Mouse (Mus musculus) hindbrain, embryonic 13.5 days (tissue): Measurements from ENCODE around the gene Gm49405. TPM values are rescaled to one million over a fixed set of nuclear protein-coding genes. Genes with fewer than 3 reads are reported as not detected.

ENCODE experiments used
- ATAC-seq: fragments of 200-750 bp; cut with Nextera tagmentation; 2 replicates; pipeline ENCODE4 v1.8.0; 2017; ENCODE audit warnings: moderate TSS enrichment; ENCODE audit not compliant: low FRiP score
- H3K27ac ChIP-seq: fragments of 300-500 bp; sonication (generic); 2 replicates; pipeline ENCODE4 v1.5.1; 2015; ENCODE audit warnings: inconsistent platforms, mild to moderate bottlenecking, moderate library complexity
- H3K27me3 ChIP-seq: fragments of 300-500 bp; sonication (generic); 2 replicates; pipeline ENCODE4 v1.6.1; 2015; ENCODE audit warnings: mild to moderate bottlenecking, inconsistent platforms
- H3K36me3 ChIP-seq: fragments of 300-500 bp; sonication (generic); 2 replicates; pipeline ENCODE4 v1.6.1; 2015; ENCODE audit warnings: mild to moderate bottlenecking, inconsistent platforms
- H3K4me1 ChIP-seq: fragments of 300-500 bp; sonication (generic); replicated peaks from 2 replicates; pipeline ENCODE4 v1.6.1; 2015; ENCODE audit warnings: inconsistent platforms
- H3K4me2 ChIP-seq: fragments of 300-500 bp; sonication (generic); 2 replicates; pipeline ENCODE4 v1.6.1; 2015; ENCODE audit warnings: inconsistent platforms, mild to moderate bottlenecking, moderate library complexity
- H3K4me3 ChIP-seq: fragments of 300-500 bp; sonication (generic); 2 replicates; pipeline ENCODE4 v1.5.1; 2015; ENCODE audit warnings: mild to moderate bottlenecking, inconsistent platforms
- H3K9ac ChIP-seq: fragments of 300-500 bp; sonication (generic); 2 replicates; pipeline ENCODE4 v1.6.1; 2015; ENCODE audit warnings: mild to moderate bottlenecking, inconsistent platforms
- H3K9me3 ChIP-seq: fragments of 300-500 bp; sonication (generic); 2 replicates; pipeline ENCODE4 v1.6.1; 2016; ENCODE audit warnings: inconsistent platforms
- WGBS: fragments of 180-500 bp; shearing (Covaris S2); methylation state at CpG from one replicate; pipeline ENCODE4 v1.1.7; 2015; 5-methylcytosine and 5-hydroxymethylcytosine counted together
- polyA plus RNA-seq: library from polyadenylated mRNA; unstranded; fragments of >200 nt; fragmentation: Nextera tagmentation; extraction: Ambion mirVana; gene quantifications from 2 replicates; pipeline ENCODE4 v1.2.1, GENCODE M21; 2015

Gm49405 gene
- polyA plus RNA-seq, 1 experiment from 2014 or later: 5.2 TPM

GRCm38 (mm10) chr19:4001752-4002151 is 1.3 kb downstream of the Gm49405 start:
- peak overlapping the region; percentile 69 for H3K4me3 ChIP-seq
- H3K4me1 ChIP-seq: peaks cover 19% of the 10 kb centered on the region
- no peaks in the 10 kb centered on the region; the same call in 1 of the 2 replicates for H3K27me3 ChIP-seq
- no peak for ATAC-seq
- WGBS: 91% methylated on average over 5 of the region's 5 CpGs
- peaks cover 20% of the 10 kb centered on the region for H3K36me3 ChIP-seq
- H3K9me3 ChIP-seq: no peaks in the 10 kb centered on the region
- H3K27ac ChIP-seq: 0 out of 2 replicates have a peak overlapping the region, but pooled peaks have one; percentile 98
- peak overlapping the region; percentile 95 for H3K9ac ChIP-seq
- H3K4me2 ChIP-seq: peak overlapping the region; percentile 86

- Histone ChIP-seq H3K9me3 (no peaks in the 10 kb centered on the region), H3K27me3 (no peaks in the 10 kb centered on the region; the same call in 1 of the 2 replicates), H3K4me3 (no peak within 1 kb of the TSS), H3K9ac (no peak within 1 kb of the TSS), H3K36me3 (peaks cover 33% of the 10 kb centered on the region), H3K4me1 (peaks cover 19% of the 10 kb centered on the region), H3K27ac (no peak within 1 kb of the TSS), H3K4me2 (no peak within 1 kb of the TSS)
- WGBS: 70% methylated on average over 1 of the region's 1 CpGs
- no peak for ATAC-seq
Observed at GRCm38 (mm10) chr19:4003112-4003511, 2.7 kb downstream of the Gm49405 start, which contains the start of gene Doc2g. Gene Doc2g (plus strand): TSS chr19:4003313.

DNA sequence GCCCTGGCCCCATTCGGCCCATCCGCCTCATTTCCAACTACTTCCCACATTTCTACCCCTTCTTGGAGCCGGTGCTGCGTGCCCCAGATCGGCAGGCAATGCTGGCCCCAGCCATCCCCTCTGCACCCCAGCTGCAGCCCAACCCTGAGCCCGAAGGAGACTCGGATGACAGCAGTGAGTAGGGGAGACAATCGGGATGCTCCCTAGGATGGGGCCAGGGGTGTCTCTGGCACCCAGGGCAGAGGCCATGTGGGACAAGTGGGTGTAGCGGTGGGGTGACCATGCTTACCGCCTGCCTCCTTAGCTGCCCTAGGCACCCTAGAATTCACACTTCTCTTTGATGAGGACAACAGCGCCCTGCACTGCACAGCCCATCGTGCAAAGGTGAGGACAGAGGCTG is 3.2 kb downstream of the Gm49405 start:
- Histone ChIP-seq H3K4me1 (peaks cover 19% of the 10 kb centered on the region), H3K9me3 (no peaks in the 10 kb centered on the region), H3K27me3 (no peaks in the 10 kb centered on the region; the same call in 1 of the 2 replicates), H3K4me2 (no peak overlapping the region), H3K9ac (no peak overlapping the region), H3K27ac (no peak overlapping the region), H3K4me3 (no peak overlapping the region), H3K36me3 (peaks cover 39% of the 10 kb centered on the region)
- no peak for ATAC-seq
- 84% methylated on average over 12 of the region's 12 CpGs for WGBS

DNA sequence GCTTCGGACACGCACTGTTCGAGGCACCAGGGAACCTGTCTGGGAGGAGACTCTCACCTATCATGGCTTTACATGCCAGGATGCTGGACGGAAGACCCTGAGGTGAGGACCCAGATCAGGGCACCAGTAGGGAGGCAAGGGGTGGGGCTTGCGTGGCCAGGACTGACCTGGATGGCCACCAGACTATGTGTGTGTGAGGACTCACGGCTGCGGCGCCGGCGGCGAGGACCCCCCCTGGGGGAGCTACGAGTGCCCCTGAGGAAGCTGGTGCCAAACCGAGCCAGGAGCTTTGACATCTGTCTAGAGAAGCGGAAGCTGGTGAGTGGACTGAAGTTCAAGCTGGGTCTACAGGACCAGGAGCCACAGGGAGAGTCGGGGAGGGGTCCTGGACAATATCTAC is 3.9 kb downstream of the Gm49405 start:
- Histone ChIP-seq H3K27me3 (no peaks in the 10 kb centered on the region; the same call in 1 of the 2 replicates), H3K9ac (no peak overlapping the region), H3K36me3 (peaks cover 46% of the 10 kb centered on the region), H3K27ac (no peak overlapping the region), H3K4me3 (no peak overlapping the region), H3K4me1 (peaks cover 19% of the 10 kb centered on the region), H3K4me2 (no peak overlapping the region), H3K9me3 (no peaks in the 10 kb centered on the region)
- WGBS: 88% methylated on average over 15 of the region's 15 CpGs
- no peak for ATAC-seq

- Histone ChIP-seq H3K36me3 (peaks cover 53% of the 10 kb centered on the region), H3K27ac (no peak overlapping the region), H3K9ac (no peak overlapping the region), H3K9me3 (no peaks in the 10 kb centered on the region), H3K4me2 (no peak overlapping the region), H3K4me3 (no peak overlapping the region), H3K27me3 (no peaks in the 10 kb centered on the region), H3K4me1 (peaks cover 13% of the 10 kb centered on the region)
- WGBS: 92% methylated on average over 9 of the region's 9 CpGs
- ATAC-seq: no peak
Observed at GRCm38 (mm10) chr19:4005091-4005490, 4.7 kb downstream of the Gm49405 start.

GRCm38 (mm10) chr19:4005971-4006370 is 5.5 kb downstream of the Gm49405 start:
- Histone ChIP-seq H3K27ac (no peak overlapping the region), H3K9me3 (no peaks in the 10 kb centered on the region), H3K4me1 (peaks cover 13% of the 10 kb centered on the region), H3K9ac (no peak overlapping the region), H3K36me3 (peaks cover 59% of the 10 kb centered on the region), H3K27me3 (no peaks in the 10 kb centered on the region), H3K4me2 (no peak overlapping the region), H3K4me3 (no peak overlapping the region)
- ATAC-seq: no peak
- WGBS: 97% methylated on average over 8 of the region's 8 CpGs

- Histone ChIP-seq H3K36me3 (peaks cover 48% of the 10 kb centered on the region), H3K4me3 (no peak overlapping the region), H3K9ac (no peak overlapping the region), H3K4me1 (peaks cover 14% of the 10 kb centered on the region), H3K4me2 (peak overlapping the region; percentile 75; the same call in 1 of the 2 replicates), H3K27ac (no peak overlapping the region), H3K27me3 (no peaks in the 10 kb centered on the region), H3K9me3 (no peaks in the 10 kb centered on the region)
- 97% methylated on average over 5 of the region's 5 CpGs for WGBS
- no peak for ATAC-seq
Observed at GRCm38 (mm10) chr19:4011086-4011485, 10.7 kb downstream of the Gm49405 start.

DNA sequence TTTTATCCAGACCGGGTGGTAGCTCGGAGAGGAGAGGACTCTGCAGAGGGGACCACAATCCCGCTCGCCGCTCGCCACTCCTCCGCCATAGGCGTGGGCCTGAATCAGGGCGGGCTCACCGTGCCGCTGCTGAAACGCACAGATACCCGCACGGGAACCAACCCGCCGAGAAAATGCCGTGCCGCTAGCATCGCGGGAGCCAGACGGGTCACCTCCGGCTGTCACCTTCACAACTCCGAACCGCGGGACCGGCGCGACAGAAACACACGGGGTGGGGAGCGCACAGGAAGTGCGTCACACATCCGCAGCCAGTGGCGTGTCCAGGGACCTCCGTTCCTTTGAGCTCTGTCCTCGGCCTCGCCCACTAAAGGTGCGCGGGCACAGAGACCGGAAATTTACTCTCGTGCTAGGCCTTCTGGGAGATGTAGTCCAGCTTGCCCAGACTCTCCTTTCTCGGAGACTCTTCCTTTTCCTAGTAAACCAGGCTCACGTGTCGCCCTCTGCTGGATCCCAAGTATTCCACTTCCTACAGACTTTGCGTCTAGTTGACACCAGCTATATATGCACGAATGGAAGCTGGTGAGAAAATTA is 12.1 kb downstream of the Gm49405 start, which contains the start of gene Ndufv1:
Gene Ndufv1, minus strand, starts transcription at position 375 of the 591 bp plus-strand sequence.
- Histone ChIP-seq H3K4me1 (peaks cover 14% of the 10 kb centered on the region), H3K27me3 (no peaks in the 10 kb centered on the region), H3K9ac (peak within 1 kb of the TSS; percentile 88), H3K27ac (peak within 1 kb of the TSS; percentile 79), H3K4me3 (peak within 1 kb of the TSS; percentile 80), H3K9me3 (no peaks in the 10 kb centered on the region), H3K36me3 (peaks cover 33% of the 10 kb centered on the region), H3K4me2 (peak within 1 kb of the TSS; percentile 75)
- ATAC-seq: peak; percentile 100
- under 1% methylated on average over 45 of the region's 45 CpGs for WGBS

GRCm38 (mm10) chr19:4013066-4013465 is 12.6 kb downstream of the Gm49405 start:
- no peaks in the 10 kb centered on the region for H3K9me3 ChIP-seq
- WGBS: 24% methylated on average over 9 of the region's 9 CpGs
- no peak overlapping the region for H3K9ac ChIP-seq
- H3K4me3 ChIP-seq: peak overlapping the region; percentile 80
- H3K27me3 ChIP-seq: no peaks in the 10 kb centered on the region
- no peak overlapping the region for H3K27ac ChIP-seq
- peaks cover 28% of the 10 kb centered on the region for H3K36me3 ChIP-seq
- no peak; the same call in 1 of the 2 replicates for ATAC-seq
- peaks cover 14% of the 10 kb centered on the region for H3K4me1 ChIP-seq
- peak overlapping the region; percentile 41 for H3K4me2 ChIP-seq

GRCm38 (mm10) chr19:4014802-4015201 is 14.4 kb downstream of the Gm49405 start:
- Histone ChIP-seq H3K4me3 (no peak overlapping the region), H3K9me3 (no peaks in the 10 kb centered on the region), H3K27ac (no peak overlapping the region), H3K27me3 (peaks cover 4% of the 10 kb centered on the region; the same call in 1 of the 2 replicates), H3K4me1 (peaks cover 18% of the 10 kb centered on the region), H3K9ac (no peak overlapping the region), H3K36me3 (peaks cover 10% of the 10 kb centered on the region), H3K4me2 (no peak overlapping the region)
- ATAC-seq: no peak

DNA sequence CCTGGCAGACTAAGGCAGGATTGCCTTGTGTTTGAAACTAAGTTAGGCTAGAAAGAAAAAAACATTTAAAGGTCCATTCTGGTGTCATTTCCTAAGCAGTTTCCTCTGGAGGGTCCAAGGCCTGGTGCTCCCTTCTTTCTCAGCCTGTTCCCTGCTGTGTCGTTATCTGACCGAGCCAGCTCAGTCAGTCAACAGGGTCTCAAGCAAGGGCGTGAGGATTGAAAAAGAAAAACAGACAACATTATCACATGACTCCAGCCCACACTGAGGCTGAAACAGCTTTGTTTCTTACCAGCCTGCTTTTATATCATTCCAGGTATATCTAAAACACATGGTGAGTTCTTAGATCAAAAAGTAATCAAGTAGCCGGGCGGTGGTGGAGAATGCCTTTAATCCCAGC is 15.2 kb downstream of the Gm49405 start:
- H3K4me1 ChIP-seq: peaks cover 18% of the 10 kb centered on the region
- ATAC-seq: no peak
- H3K27ac ChIP-seq: no peak overlapping the region
- peaks cover 3% of the 10 kb centered on the region; the same call in 1 of the 2 replicates for H3K36me3 ChIP-seq
- peaks cover 4% of the 10 kb centered on the region; the same call in 1 of the 2 replicates for H3K27me3 ChIP-seq
- no peak overlapping the region for H3K4me2 ChIP-seq
- no peak overlapping the region for H3K9ac ChIP-seq
- 68% methylated on average over 5 of the region's 5 CpGs for WGBS
- H3K4me3 ChIP-seq: no peak overlapping the region
- no peaks in the 10 kb centered on the region for H3K9me3 ChIP-seq

GRCm38 (mm10) chr19:4017921-4018587 is 17.6 kb downstream of the Gm49405 start:
- 74% methylated on average over 10 of the region's 10 CpGs for WGBS
- no peaks in the 10 kb centered on the region for H3K9me3 ChIP-seq
- H3K4me1 ChIP-seq: 0 out of 2 replicates have a peak, but pooled peaks cover 4% of the 10 kb centered on the region
- no peak for ATAC-seq
- no peak overlapping the region for H3K4me3 ChIP-seq
- no peaks in the 10 kb centered on the region for H3K36me3 ChIP-seq
- no peak overlapping the region for H3K9ac ChIP-seq
- H3K27me3 ChIP-seq: peaks cover 4% of the 10 kb centered on the region; the same call in 1 of the 2 replicates
- H3K27ac ChIP-seq: no peak overlapping the region
- no peak overlapping the region for H3K4me2 ChIP-seq
